Mouse (Mus musculus): ENCODE measurements around the gene Serpina3c. TPM values are rescaled to one million over a fixed set of nuclear protein-coding genes. Genes with fewer than 3 reads are reported as not detected.

Serpina3c gene
- polyA plus RNA-seq, 1 experiment from 2014 or later, result not detected

GRCm38 (mm10) chr12:104105847-104106246, 47.8 kb downstream of the Serpina3c start:
- Histone ChIP-seq H3K9me3 (no peaks in the 10 kb centered on the region), H3K4me3 (no peak overlapping the region), H3K27me3 (no peaks in the 10 kb centered on the region), H3K4me1 (replicated peaks) (no peaks in the 10 kb centered on the region), H3K36me3 (no peaks in the 10 kb centered on the region), H3K9ac (no peak overlapping the region), H3K4me2 (no peak overlapping the region), H3K27ac (no peak overlapping the region)
- ATAC-seq (ENCODE audit: low FRiP score), result no peak

GRCm38 (mm10) chr12:104100768-104101167, 52.9 kb downstream of the Serpina3c start, which contains the start of gene Serpina5:
TSS of gene Serpina5 (plus strand) at chr12:104101113.
- no peak within 1 kb of the TSS for H3K4me3 ChIP-seq
- ATAC-seq (ENCODE audit: low FRiP score), result no peak
- no peaks in the 10 kb centered on the region for H3K27me3 ChIP-seq
- 91% methylated on average over 6 of the region's 6 CpGs for WGBS
- H3K9me3 ChIP-seq, result no peaks in the 10 kb centered on the region
- no peaks in the 10 kb centered on the region for H3K4me1 ChIP-seq (replicated peaks)
- no peak within 1 kb of the TSS for H3K27ac ChIP-seq
- H3K36me3 ChIP-seq, result no peaks in the 10 kb centered on the region
- H3K4me2 ChIP-seq, result no peak within 1 kb of the TSS
- no peak within 1 kb of the TSS for H3K9ac ChIP-seq

Other genes with a start within 250 kb of the Serpina3c start
- 0.18 TPM in 1 of 2 replicates, not detected in the other for gene Serpina1c, start 249.0 kb downstream of the Serpina3c start, polyA plus RNA-seq (2015; fragmentation: Nextera tagmentation; extraction: Ambion mirVana)
- gene Serpina1e, start 194.9 kb downstream of the Serpina3c start, polyA plus RNA-seq (2015; fragmentation: Nextera tagmentation; extraction: Ambion mirVana), result 0.27 TPM in 1 of 2 replicates, not detected in the other
- not detected in 2 replicates for gene Serpina11, start 163.9 kb downstream of the Serpina3c start, polyA plus RNA-seq (2015; fragmentation: Nextera tagmentation; extraction: Ambion mirVana)
- not detected in 2 replicates for gene Serpina9, start 140.1 kb downstream of the Serpina3c start, polyA plus RNA-seq (2015; fragmentation: Nextera tagmentation; extraction: Ambion mirVana)
- not detected in 2 replicates for gene Serpina12, start 109.4 kb downstream of the Serpina3c start, polyA plus RNA-seq (2015; fragmentation: Nextera tagmentation; extraction: Ambion mirVana)
- gene Serpina5, start 52.8 kb downstream of the Serpina3c start, polyA plus RNA-seq (2015; fragmentation: Nextera tagmentation; extraction: Ambion mirVana), result not detected in 2 replicates
- not detected in 2 replicates for gene Serpina3a, start 41.1 kb downstream of the Serpina3c start, polyA plus RNA-seq (2015; fragmentation: Nextera tagmentation; extraction: Ambion mirVana)
- not detected in 2 replicates for gene Serpina3b, start 25.9 kb downstream of the Serpina3c start, polyA plus RNA-seq (2015; fragmentation: Nextera tagmentation; extraction: Ambion mirVana)
- gene Serpina3f, start 60.7 kb upstream of the Serpina3c start, polyA plus RNA-seq (2015; fragmentation: Nextera tagmentation; extraction: Ambion mirVana), result 0.26 TPM in 1 of 2 replicates, not detected in the other
- 0.97 and 1.4 TPM in 2 replicates for gene Serpina3g, start 82.4 kb upstream of the Serpina3c start, polyA plus RNA-seq (2015; fragmentation: Nextera tagmentation; extraction: Ambion mirVana)
- not detected in 2 replicates for gene Serpina3i, start 109.3 kb upstream of the Serpina3c start, polyA plus RNA-seq (2015; fragmentation: Nextera tagmentation; extraction: Ambion mirVana)
- gene Serpina3j, start 160.7 kb upstream of the Serpina3c start, polyA plus RNA-seq (2015; fragmentation: Nextera tagmentation; extraction: Ambion mirVana), result not detected in 2 replicates
- gene Serpina3k, start 184.6 kb upstream of the Serpina3c start, polyA plus RNA-seq (2015; fragmentation: Nextera tagmentation; extraction: Ambion mirVana), result not detected in 2 replicates
- not detected in 2 replicates for gene Serpina3m, start 184.6 kb upstream of the Serpina3c start, polyA plus RNA-seq (2015; fragmentation: Nextera tagmentation; extraction: Ambion mirVana)

All from hindbrain, embryonic 13.5 days (tissue).